Mouse (Mus musculus): Measurements from ENCODE around the gene Aar2.

Aar2 gene

GRCm38 (mm10) chr2:156566512-156566911 is 19.1 kb downstream of the Aar2 start:
- DNase-seq (ENCODE audit: low read depth in 1 of 2, low spot score in 2 of 2) = no peak

DNA sequence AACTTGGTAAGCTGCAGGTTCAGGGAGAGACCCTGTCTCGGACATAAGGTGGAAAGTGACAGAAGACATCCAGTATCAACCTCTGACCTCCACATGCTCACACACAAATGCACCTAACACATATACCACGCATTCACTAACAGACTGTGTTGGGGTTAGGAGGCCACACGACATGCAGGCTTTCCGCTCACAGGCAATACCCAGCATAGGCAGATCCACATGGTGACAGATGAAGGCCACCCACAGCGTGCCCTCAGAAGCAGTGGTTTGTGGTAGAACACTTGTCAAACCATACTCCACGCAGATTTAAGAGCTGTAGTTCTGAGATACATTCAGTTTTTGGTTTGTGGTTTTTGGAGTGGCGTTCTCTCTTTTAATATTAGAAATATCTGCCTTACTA is 21.3 kb downstream of the Aar2 start:
- no peak for DNase-seq (ENCODE audit: low read depth in 1 of 2, low spot score in 2 of 2)

- no peak for DNase-seq (ENCODE audit: low read depth in 1 of 2, low spot score in 2 of 2)
Observed at GRCm38 (mm10) chr2:156569261-156569660, 21.9 kb downstream of the Aar2 start.

DNA sequence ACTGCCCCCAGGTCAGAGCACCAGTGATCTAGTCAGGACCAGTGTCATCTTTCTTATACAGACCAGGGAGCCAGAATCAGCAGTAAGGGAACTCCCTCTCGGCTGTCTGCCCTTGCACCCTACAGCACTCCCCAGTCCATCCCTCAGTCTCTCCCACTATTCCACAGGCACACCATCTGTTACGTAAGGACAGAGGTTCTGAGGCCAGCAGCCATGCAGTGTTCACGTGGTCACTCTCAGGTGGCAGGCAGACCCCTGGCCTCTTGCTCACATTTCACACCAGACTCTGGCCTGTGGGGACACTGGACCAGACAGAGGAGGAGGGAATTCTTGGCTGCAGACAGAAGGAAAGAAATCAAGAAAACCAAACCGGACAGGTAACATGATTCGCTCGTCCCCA is 24.1 kb downstream of the Aar2 start:
- no peak for DNase-seq (ENCODE audit: low read depth in 1 of 2, low spot score in 2 of 2)

DNA sequence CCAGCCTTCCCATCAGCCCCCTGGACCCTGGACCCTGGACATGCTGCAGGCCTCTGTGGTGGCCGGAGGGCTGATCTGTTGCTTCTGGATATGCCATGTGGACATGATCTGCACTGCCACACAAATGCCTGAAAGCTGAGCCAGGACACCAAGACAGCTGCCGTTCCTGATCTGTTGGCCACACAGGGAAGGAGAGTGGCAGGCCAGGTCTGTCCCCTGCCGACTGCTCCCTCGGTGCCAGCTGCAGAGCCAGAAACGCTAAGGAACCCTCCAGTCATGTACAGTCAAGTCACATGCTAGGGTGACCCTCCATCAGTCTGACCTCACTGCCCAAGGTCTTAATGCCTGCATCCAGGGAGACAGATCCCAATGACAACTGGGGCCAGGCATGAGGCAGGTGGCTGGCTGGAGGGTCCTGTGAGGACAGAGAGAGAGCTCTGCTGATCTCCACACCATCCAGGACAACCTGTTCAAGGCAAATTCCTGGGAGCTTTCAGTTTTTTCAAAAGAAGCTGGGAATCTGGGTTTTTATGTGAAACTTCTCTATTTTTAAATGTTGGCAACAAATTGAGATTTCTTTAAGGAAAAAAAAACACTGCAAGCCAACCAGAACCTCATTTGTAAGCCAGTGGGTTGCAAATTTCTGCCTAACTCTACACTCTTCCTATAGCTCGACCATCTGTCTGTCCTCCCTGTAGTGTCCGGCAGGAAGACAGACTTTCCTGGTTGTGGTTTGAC is 29.6 kb downstream of the Aar2 start:
- DNase-seq (ENCODE audit: low read depth in 1 of 2, low spot score in 2 of 2) = no peak

- no peak for DNase-seq (ENCODE audit: low read depth in 1 of 2, low spot score in 2 of 2)
Observed at GRCm38 (mm10) chr2:156580507-156580906, 33.1 kb downstream of the Aar2 start.

- DNase-seq (ENCODE audit: low read depth in 1 of 2, low spot score in 2 of 2) = no peak
Observed at GRCm38 (mm10) chr2:156581244-156581643, 33.9 kb downstream of the Aar2 start.

DNA sequence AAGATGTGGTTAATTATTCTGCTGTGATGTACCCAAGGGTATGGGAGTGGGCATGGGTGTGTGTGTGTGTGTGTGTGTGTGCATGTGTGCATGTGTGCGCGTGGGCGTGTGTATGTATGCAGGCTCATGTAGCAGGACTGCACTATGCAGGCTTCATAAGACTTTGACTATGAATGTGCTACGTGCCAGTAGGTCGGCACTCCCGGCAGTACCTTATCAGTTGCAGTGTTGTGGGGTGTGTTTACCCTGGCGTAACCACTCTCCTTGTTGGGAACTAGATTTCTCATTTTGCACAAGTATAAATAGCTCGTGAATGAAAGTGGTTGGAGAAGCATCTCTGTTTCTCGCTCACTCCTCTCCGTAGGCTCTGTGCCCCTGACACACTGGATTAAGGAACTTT is 35.5 kb downstream of the Aar2 start:
- no peak for DNase-seq (ENCODE audit: low read depth in 1 of 2, low spot score in 2 of 2)

DNA sequence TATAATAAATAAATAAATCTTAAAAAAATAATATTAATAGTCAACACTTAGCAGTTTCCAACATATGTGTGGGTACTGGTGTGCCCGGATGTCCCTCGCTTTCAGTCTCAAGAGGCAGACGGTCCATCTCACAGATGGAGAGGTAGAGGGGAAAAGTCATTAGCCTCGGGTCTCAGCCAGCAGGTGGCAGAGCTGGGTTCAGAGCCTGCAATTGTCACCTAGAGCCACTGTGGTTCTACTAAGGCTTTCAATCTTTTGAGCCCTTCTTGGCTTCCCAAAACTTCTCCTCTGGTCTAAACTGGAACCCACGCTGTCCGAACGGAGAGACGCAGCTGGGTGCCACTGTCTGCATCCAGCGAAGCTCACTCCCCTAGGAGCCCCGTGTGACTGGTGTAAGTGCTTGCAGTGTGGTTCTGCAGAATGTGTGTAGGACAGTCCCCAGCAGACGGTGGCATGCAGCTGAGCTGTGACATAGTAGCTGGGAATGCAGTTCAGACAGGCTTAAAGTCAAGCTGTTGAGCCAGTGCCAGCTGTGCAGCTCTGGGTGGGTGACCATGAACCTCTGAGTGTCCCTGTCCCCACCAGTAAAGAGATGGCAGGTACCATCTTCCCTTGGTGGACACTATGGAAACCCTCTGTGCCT is 36.9 kb downstream of the Aar2 start:
- DNase-seq (ENCODE audit: low read depth in 1 of 2, low spot score in 2 of 2) = no peak

- no peak for DNase-seq (ENCODE audit: low read depth in 1 of 2, low spot score in 2 of 2)
Observed at GRCm38 (mm10) chr2:156584797-156585471, 37.5 kb downstream of the Aar2 start.

DNA sequence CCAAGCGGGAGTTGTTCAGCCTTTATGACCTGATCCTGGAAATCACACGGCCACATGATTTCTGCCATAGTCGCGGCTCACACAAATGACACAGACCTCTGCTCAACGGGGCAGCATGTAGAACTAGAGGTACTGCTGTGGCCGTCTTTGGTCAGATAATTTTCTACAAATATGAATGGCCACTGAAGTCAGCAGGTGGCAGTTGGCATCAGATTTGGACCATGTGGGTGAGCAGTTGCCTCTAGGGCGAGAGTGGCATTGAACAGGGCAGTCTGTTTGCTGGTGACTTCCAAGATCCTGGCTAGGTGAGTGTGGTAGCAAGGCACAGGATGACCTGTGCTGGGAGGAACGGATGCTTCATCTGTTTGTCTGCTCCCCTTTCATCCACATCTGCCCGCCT is 42.1 kb downstream of the Aar2 start:
- no peak for DNase-seq (ENCODE audit: low read depth in 1 of 2, low spot score in 2 of 2)

DNA sequence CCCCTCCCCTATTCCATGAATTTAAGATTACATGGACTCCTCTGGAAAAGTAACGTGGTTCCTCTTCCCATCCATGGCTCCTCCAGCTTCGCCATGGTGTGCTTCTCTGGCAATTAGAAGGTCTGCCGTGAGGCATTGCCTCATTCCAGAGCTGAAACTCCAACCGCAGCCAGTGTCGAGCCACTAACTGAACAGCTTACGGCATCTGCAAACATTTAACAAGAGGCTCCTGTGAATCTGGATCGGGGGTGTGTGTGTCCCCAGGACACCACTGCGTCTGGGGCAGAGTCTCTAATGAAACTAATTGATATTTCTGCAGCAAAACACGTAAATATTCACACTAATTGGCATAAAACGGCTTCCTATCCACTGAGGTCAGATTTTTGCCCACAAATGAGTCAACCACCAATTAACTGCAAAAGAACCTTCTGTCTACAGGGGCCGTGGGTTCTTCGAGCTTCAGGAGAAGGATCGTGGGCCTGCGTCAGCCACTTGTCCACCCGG is 47.7 kb downstream of the Aar2 start:
- DNase-seq (ENCODE audit: low read depth in 1 of 2, low spot score in 2 of 2) = no peak

DNA sequence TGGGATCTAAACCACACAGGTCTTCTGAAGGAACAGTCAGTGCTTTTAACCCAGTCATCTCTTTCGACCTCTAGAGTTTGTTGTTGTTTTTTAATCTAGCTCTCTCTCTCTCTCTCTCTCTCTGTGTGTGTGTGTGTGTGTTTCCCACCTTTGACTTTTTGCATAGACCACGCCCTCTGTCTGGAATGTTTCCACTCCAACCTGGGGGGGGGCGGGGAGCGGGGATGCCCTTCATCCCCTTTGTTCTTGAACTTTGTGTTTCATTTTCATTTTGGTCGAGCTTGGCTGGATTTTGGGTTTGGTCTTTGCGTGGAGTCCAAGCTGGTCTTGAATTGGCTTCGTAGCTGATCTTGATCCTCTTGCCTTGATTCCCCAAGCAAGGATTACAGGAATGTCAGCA is 55.2 kb downstream of the Aar2 start:
- DNase-seq (ENCODE audit: low read depth in 1 of 2, low spot score in 2 of 2) = no peak

- no peak for DNase-seq (ENCODE audit: low read depth in 1 of 2, low spot score in 2 of 2)
Observed at GRCm38 (mm10) chr2:156603671-156604070, 56.3 kb downstream of the Aar2 start.

DNA sequence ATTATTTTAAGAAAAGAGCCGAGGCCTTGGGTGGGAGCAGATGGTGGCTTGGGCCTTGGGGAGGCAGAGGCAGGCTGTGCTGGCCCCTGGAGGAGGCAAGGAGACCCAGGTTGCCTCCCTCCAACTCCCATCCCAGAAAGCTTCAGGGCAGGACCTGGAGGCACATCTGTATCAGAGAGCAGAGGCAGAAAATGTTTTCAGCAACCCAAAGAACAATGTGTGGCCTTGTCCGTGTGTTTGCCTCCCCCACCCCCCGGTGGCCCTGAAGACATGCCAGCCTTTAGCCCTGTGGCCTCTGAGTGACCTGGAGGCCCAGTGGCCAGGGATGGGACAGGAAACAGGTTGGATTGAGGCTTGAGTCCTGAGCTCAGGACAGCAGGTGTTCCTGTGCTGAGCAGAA is 57.8 kb downstream of the Aar2 start:
- no peak for DNase-seq (ENCODE audit: low read depth in 1 of 2, low spot score in 2 of 2)

- DNase-seq (ENCODE audit: low read depth in 1 of 2, low spot score in 2 of 2) = no peak
Observed at GRCm38 (mm10) chr2:156605971-156606370, 58.6 kb downstream of the Aar2 start.

DNA sequence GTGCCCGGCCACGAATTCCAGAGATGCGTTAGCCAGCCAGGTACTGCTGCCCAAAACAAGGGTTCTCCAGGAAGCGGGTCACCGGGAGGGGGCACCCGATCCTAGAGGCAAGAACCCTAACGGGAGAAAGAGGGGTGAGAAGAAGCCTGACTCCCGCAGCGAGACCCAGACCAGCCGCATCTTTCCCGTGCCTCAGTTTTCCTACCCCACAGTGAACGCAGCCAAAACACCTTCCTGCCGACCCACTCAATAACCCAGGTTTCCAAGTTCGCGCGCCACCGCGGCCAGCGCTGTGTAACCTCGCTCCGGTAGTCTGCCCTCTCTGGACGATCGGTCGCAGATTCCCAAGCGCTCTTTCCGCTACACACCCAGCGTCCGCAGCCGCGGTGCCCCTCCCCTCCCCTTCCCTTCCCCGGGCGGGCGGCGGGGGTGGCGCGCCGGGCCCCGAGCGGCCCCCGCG is 65.7 kb downstream of the Aar2 start:
- DNase-seq (ENCODE audit: low read depth in 1 of 2, low spot score in 2 of 2) = no peak

DNA sequence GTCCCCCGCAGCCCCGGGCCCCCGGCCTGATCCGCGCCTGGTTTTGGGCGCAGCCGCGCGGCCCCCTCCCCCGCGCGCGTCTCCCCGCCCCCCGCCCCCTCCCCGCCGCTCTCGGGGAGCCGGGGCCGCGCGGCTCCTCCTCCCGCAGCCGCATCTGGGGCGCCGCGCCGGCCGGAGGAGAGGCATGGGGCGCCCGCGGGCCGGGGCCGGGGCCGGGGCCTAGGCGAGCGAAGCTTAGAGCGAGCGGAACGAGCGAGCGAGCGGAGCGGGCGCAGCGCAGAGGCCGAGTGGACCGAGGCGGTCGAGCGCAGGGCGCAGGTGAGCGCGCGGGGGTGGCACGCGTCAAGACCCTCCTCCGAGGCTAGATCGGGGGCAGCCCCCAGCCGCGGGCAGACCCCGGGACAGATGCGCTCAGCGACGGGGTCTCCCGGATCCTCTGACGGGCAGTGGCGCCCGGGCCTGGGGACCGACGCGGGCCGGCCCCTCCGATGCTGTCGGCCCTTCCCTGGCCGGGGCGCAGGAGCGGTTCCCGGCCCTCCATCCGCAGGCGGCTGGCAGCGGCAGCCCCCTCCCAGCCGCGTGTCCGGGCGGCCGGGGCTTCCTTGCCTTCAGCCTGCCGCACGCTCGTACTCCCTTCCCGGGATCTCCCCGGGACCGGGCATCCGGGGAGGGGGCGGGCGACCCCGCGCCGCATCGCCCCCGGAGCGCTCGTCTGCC is 66.3 kb downstream of the Aar2 start, which contains the start of gene Dlgap4:
Gene Dlgap4, plus strand, starts transcription at position 165 of the 717 bp plus-strand sequence.
- DNase-seq (ENCODE audit: low read depth in 1 of 2, low spot score in 2 of 2) = no peak

DNA sequence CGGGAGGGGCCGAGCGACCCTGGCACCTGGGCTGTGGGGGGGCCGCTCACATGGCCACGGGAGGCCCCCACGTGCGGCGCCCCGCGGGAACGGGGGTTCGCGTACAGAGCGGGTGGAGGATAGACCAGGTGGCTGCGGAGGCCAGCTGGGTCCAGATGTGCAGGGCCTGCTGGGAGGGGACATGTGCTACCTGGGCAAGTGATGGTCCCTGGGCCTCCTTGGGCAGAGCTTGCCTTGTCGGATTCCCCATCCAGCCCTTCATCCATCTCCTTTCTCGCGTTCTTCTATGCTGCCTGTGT is 66.8 kb downstream of the Aar2 start:
- DNase-seq (ENCODE audit: low read depth in 1 of 2, low spot score in 2 of 2) = no peak

GRCm38 (mm10) chr2:156614661-156615654 is 67.6 kb downstream of the Aar2 start:
- no peak for DNase-seq (ENCODE audit: low read depth in 1 of 2, low spot score in 2 of 2)
